Mouse (Mus musculus): ENCODE data around the gene Traf3ip1. TPM values are rescaled to one million over a fixed set of nuclear protein-coding genes. Genes with fewer than 3 reads are reported as not detected.

The Traf3ip1 gene
- polyA plus RNA-seq, 1 experiment from 2014 or later = 1.8 TPM

GRCm38 (mm10) chr1:91533483-91533882, 39.0 kb downstream of the Traf3ip1 start:
- peak overlapping the region; percentile 51 for H3K9ac ChIP-seq
- H3K4me2 ChIP-seq = peak overlapping the region; percentile 64
- ATAC-seq (ENCODE audit: insufficient read depth) = peak; percentile 96
- H3K36me3 ChIP-seq (replicated peaks) = no peaks in the 10 kb centered on the region
- H3K27ac ChIP-seq (replicated peaks) = peak overlapping the region; percentile 87
- 35% methylated on average over 2 of the region's 2 CpGs for WGBS (ENCODE audit: insufficient replicate concordance)
- peaks cover 66% of the 10 kb centered on the region for H3K4me1 ChIP-seq (replicated peaks)
- no peaks in the 10 kb centered on the region for H3K9me3 ChIP-seq (replicated peaks)
- H3K4me3 ChIP-seq (replicated peaks) = peak overlapping the region; percentile 36
- H3K27me3 ChIP-seq = no peaks in the 10 kb centered on the region

GRCm38 (mm10) chr1:91533961-91534723, 39.7 kb downstream of the Traf3ip1 start:
- Histone ChIP-seq H3K9ac (peak overlapping the region; percentile 51), H3K27me3 (no peaks in the 10 kb centered on the region), H3K27ac (replicated peaks) (peak overlapping the region; percentile 87), H3K9me3 (replicated peaks) (no peaks in the 10 kb centered on the region), H3K4me3 (replicated peaks) (peak overlapping the region; percentile 36), H3K4me1 (replicated peaks) (peaks cover 73% of the 10 kb centered on the region), H3K36me3 (replicated peaks) (no peaks in the 10 kb centered on the region), H3K4me2 (peak overlapping the region; percentile 64)
- 63% methylated on average over 19 of the region's 19 CpGs for WGBS (ENCODE audit: insufficient replicate concordance)
- ATAC-seq (ENCODE audit: insufficient read depth) = peak; percentile 14; the same call in 1 of the 2 replicates

- Histone ChIP-seq H3K4me2 (peak overlapping the region; percentile 98), H3K4me1 (replicated peaks) (peaks cover 83% of the 10 kb centered on the region), H3K36me3 (replicated peaks) (no peaks in the 10 kb centered on the region), H3K27ac (replicated peaks) (peak overlapping the region; percentile 97), H3K27me3 (no peaks in the 10 kb centered on the region), H3K4me3 (replicated peaks) (peak overlapping the region; percentile 76), H3K9ac (no peak overlapping the region), H3K9me3 (replicated peaks) (no peaks in the 10 kb centered on the region)
- WGBS (ENCODE audit: insufficient replicate concordance) = 45% methylated on average over 22 of the region's 22 CpGs
- ATAC-seq (ENCODE audit: insufficient read depth) = no peak
These were observed 43.5 kb downstream of the Traf3ip1 start for GRCm38 (mm10) chr1:91537786-91538569.

GRCm38 (mm10) chr1:91538570-91538929, 44.1 kb downstream of the Traf3ip1 start:
- H3K27me3 ChIP-seq = no peaks in the 10 kb centered on the region
- H3K9me3 ChIP-seq (replicated peaks) = no peaks in the 10 kb centered on the region
- 67% methylated on average over 1 of the region's 1 CpGs for WGBS (ENCODE audit: insufficient replicate concordance)
- H3K4me1 ChIP-seq (replicated peaks) = peaks cover 83% of the 10 kb centered on the region
- H3K27ac ChIP-seq (replicated peaks) = peak overlapping the region; percentile 97
- peak overlapping the region; percentile 67; the same call in 1 of the 2 replicates for H3K9ac ChIP-seq
- peak overlapping the region; percentile 98 for H3K4me2 ChIP-seq
- no peaks in the 10 kb centered on the region for H3K36me3 ChIP-seq (replicated peaks)
- peak overlapping the region; percentile 76 for H3K4me3 ChIP-seq (replicated peaks)
- ATAC-seq (ENCODE audit: insufficient read depth) = no peak

- H3K27ac ChIP-seq (replicated peaks) = peak overlapping the region; percentile 97
- peaks cover 81% of the 10 kb centered on the region for H3K4me1 ChIP-seq (replicated peaks)
- H3K27me3 ChIP-seq = no peaks in the 10 kb centered on the region
- peak overlapping the region; percentile 67 for H3K9ac ChIP-seq
- peak overlapping the region; percentile 98 for H3K4me2 ChIP-seq
- ATAC-seq (ENCODE audit: insufficient read depth) = 0 out of 2 replicates have a peak, but pooled peaks have one; percentile 11
- no peaks in the 10 kb centered on the region for H3K9me3 ChIP-seq (replicated peaks)
- peak overlapping the region; percentile 76 for H3K4me3 ChIP-seq (replicated peaks)
- H3K36me3 ChIP-seq (replicated peaks) = peaks cover 4% of the 10 kb centered on the region; the same call in 1 of the 2 replicates
- WGBS (ENCODE audit: insufficient replicate concordance) = 9% methylated on average over 6 of the region's 6 CpGs
These were observed 44.8 kb downstream of the Traf3ip1 start for GRCm38 (mm10) chr1:91539246-91539645.

- H3K27me3 ChIP-seq = no peaks in the 10 kb centered on the region
- H3K4me3 ChIP-seq (replicated peaks) = peak overlapping the region; percentile 76
- H3K4me1 ChIP-seq (replicated peaks) = peaks cover 81% of the 10 kb centered on the region
- under 1% methylated on average over 22 of the region's 22 CpGs for WGBS (ENCODE audit: insufficient replicate concordance)
- peak overlapping the region; percentile 97 for H3K27ac ChIP-seq (replicated peaks)
- H3K9me3 ChIP-seq (replicated peaks) = no peaks in the 10 kb centered on the region
- H3K9ac ChIP-seq = peak overlapping the region; percentile 67
- ATAC-seq (ENCODE audit: insufficient read depth) = peak; percentile 53
- peaks cover 9% of the 10 kb centered on the region for H3K36me3 ChIP-seq (replicated peaks)
- H3K4me2 ChIP-seq = peak overlapping the region; percentile 98
These were observed 45.3 kb downstream of the Traf3ip1 start for GRCm38 (mm10) chr1:91539704-91540270.

GRCm38 (mm10) chr1:91540271-91540826, 45.9 kb downstream of the Traf3ip1 start, which contains the start of gene Asb1:
TSS of gene Asb1 (plus strand) at chr1:91540544.
- H3K4me1 ChIP-seq (replicated peaks) = peaks cover 81% of the 10 kb centered on the region

GRCm38 (mm10) chr1:91541042-91541592, 46.7 kb downstream of the Traf3ip1 start:
- 15% methylated on average over 15 of the region's 15 CpGs for WGBS (ENCODE audit: insufficient replicate concordance)
- Histone ChIP-seq H3K9me3 (replicated peaks) (no peaks in the 10 kb centered on the region), H3K4me3 (replicated peaks) (peak overlapping the region; percentile 76), H3K9ac (peak overlapping the region; percentile 87), H3K36me3 (replicated peaks) (peaks cover 16% of the 10 kb centered on the region), H3K4me1 (replicated peaks) (peaks cover 81% of the 10 kb centered on the region), H3K27me3 (no peaks in the 10 kb centered on the region), H3K4me2 (peak overlapping the region; percentile 98), H3K27ac (replicated peaks) (peak overlapping the region; percentile 97)
- ATAC-seq (ENCODE audit: insufficient read depth) = no peak

More at GRCm38 (mm10) chr1:91540271-91540826, 45.9 kb downstream of the Traf3ip1 start, which contains the start of gene Asb1:
- Histone ChIP-seq H3K27ac (replicated peaks) (peak within 1 kb of the TSS; percentile 97), H3K9me3 (replicated peaks) (no peaks in the 10 kb centered on the region), H3K4me2 (peak within 1 kb of the TSS; percentile 98), H3K4me3 (replicated peaks) (peak within 1 kb of the TSS; percentile 76), H3K9ac (peak within 1 kb of the TSS; percentile 87), H3K27me3 (no peaks in the 10 kb centered on the region), H3K36me3 (replicated peaks) (peaks cover 13% of the 10 kb centered on the region)
- ATAC-seq (ENCODE audit: insufficient read depth) = peak; percentile 91
- WGBS (ENCODE audit: insufficient replicate concordance) = under 1% methylated on average over 41 of the region's 41 CpGs

GRCm38 (mm10) chr1:91543974-91544373, 49.5 kb downstream of the Traf3ip1 start:
- Histone ChIP-seq H3K9me3 (replicated peaks) (no peaks in the 10 kb centered on the region), H3K27ac (replicated peaks) (peak overlapping the region; percentile 89), H3K27me3 (no peaks in the 10 kb centered on the region), H3K9ac (peak overlapping the region; percentile 15; the same call in 1 of the 2 replicates), H3K4me1 (replicated peaks) (peaks cover 72% of the 10 kb centered on the region), H3K4me3 (replicated peaks) (peak overlapping the region; percentile 40), H3K4me2 (peak overlapping the region; percentile 70), H3K36me3 (replicated peaks) (peaks cover 45% of the 10 kb centered on the region)
- no peak for ATAC-seq (ENCODE audit: insufficient read depth)
- WGBS (ENCODE audit: insufficient replicate concordance) = 48% methylated on average over 4 of the region's 4 CpGs

- Histone ChIP-seq H3K9ac (peak overlapping the region; percentile 28; the same call in 1 of the 2 replicates), H3K4me2 (peak overlapping the region; percentile 70), H3K4me3 (replicated peaks) (no peak overlapping the region), H3K4me1 (replicated peaks) (peaks cover 67% of the 10 kb centered on the region), H3K27me3 (no peaks in the 10 kb centered on the region), H3K36me3 (replicated peaks) (peaks cover 56% of the 10 kb centered on the region), H3K9me3 (replicated peaks) (no peaks in the 10 kb centered on the region), H3K27ac (replicated peaks) (peak overlapping the region; percentile 89)
- 57% methylated on average over 1 of the region's 1 CpGs for WGBS (ENCODE audit: insufficient replicate concordance)
- 0 out of 2 replicates have a peak, but pooled peaks have one; percentile 4 for ATAC-seq (ENCODE audit: insufficient read depth)
These were observed 50.8 kb downstream of the Traf3ip1 start for GRCm38 (mm10) chr1:91545226-91545625.

Measured in liver, embryonic 15.5 days (tissue).